Mouse (Mus musculus) gastrocnemius, postnatal 25 days (tissue): ENCODE data around the gene Itga3. TPM values are rescaled to one million over a fixed set of nuclear protein-coding genes. Genes with fewer than 3 reads are reported as not detected.

ENCODE experiments used
- DNase-seq: peaks from one replicate; pipeline ENCODE4 v3.0.0; 2022
- total RNA-seq, 2 experiments: library from RNA; stranded (reverse); gene quantifications; 1 replicate in 1 of 2; 2 replicates in 1 of 2; pipeline ENCODE4 v1.2.3; 2021

The Itga3 gene
- total RNA-seq, 2 experiments from 2014 or later = 2.9 to 5.4 TPM

DNA sequence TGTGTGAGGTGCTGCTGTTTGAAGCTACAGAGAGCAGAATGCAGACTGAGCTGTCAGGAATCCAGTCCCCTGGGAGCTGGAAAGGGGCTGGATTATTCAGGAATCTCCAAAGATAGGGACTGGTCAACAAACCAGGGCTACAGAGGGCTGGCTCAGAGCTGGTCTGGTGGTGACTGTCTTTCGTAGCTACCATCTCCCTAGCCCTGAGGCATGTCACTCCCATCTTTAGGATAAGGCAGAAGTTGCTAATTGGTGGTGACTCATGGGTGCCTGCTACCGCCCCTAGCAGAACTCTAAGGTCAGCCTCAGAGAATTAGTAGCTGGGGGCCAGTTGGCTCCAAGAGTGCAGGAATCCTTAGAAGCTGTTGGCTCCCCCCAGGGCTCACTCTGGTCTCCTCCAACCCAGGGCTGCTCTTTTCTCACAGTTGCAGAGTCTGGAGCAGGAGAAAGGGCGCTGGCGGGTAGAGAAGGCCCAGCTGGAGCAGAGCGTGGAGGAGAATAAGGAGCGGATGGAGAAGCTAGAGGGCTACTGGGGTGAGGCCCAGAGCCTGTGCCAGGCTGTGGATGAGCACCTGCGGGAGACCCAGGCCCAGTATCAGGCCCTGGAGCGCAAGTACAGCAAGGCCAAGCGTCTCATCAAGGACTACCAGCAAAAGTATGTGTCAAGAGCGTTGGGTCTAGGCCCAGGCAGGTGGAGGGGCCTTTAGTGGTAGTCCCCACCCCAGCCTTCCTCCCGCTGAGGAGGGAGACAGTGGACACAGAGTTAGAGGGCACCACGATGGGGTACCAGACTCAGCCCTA is 72.3 kb downstream of the Itga3 start:
- no peak for DNase-seq

DNA sequence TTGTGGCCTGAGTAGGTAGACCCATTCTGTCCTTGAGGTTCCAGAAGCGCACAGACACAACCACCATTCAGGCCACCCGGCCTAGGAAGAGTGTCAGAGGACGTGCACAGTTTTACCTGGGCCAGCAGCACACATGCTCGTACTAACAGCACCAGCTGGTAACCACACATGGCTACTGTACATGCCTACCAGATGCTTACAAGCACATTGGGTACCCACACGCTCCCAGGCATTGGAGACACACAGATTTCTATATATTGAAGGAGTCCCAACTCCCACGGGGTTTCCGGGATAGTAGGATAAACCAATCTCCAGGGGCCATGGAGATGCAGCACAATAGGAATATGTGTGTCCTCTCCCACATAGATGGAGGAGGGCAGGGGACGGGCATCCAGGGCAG is 73.9 kb downstream of the Itga3 start:
- DNase-seq = no peak

DNA sequence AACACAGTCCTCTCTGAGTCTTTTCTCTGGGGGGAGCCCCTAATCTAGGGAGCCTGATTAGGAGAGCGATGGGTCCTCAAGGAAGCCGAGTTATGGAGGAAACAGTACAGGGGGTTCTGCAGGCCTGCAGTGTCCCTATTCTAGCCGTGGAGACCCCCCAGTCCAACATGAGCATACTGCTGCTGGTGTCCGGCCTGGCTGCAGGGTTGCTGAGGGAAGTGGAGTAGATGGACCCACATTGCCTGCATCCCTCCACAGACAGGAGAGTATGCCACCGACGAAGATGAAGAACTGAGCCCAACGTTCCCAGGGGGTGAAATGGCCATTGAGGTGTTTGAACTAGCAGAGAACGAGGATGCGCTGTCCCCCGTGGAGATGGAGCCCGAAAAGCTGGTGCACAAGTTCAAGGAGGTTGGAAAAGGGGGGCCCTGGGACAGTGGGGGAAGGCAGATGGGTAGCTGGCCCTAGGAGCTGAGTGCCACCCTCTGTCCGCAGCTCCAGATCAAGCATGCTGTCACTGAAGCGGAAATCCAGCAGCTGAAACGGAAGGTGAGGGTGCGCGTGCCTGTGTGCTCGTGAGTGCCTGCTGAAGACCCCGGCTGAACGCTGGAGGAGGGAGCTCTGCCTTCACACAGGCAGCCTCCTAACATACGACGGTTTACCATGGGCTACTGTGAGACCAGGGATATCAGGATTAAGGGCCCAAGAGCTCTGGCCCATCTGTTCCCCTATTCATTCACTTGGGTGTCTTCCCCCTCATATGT is 74.8 kb downstream of the Itga3 start:
- no peak for DNase-seq

DNA sequence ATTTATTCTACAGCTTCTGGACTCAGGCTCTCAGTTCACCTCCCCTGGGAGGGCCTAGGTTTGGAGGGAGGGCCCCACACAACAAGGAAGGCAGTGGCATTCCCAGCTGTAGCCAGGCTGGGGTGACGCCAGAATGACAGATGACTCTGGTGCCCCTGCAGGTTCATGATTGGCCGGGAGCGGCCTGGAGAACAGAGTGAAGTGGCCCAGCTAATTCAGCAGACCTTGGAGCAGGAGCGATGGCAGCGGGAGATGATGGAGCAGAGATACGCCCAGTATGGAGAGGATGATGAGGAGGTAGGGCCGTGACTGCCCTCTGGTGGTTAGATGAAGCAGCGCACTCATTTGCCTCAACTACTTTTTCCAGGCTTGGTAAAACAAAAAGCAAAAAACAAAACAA is 75.5 kb downstream of the Itga3 start:
- peak; percentile 63 for DNase-seq

DNA sequence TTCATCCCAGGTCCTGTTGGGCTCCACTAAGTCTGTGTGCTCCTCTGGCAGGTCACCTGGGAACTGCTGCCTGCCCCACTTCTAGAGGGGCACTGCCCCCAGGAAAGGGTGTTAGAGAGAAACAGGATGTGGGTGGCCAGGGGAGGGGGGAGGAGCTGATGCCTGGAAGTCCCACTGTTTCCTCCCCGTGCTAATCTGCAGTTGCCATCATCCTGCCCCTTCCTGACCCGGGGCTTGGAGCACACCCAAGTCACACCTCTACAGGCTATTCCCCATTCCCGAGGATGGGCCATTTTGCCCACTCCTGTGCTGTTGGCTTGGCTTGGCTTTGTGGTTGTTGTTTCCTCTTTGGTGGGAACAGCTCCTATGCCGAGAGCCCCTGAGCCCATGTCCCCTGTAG is 76.1 kb downstream of the Itga3 start:
- peak; percentile 68 for DNase-seq

DNA sequence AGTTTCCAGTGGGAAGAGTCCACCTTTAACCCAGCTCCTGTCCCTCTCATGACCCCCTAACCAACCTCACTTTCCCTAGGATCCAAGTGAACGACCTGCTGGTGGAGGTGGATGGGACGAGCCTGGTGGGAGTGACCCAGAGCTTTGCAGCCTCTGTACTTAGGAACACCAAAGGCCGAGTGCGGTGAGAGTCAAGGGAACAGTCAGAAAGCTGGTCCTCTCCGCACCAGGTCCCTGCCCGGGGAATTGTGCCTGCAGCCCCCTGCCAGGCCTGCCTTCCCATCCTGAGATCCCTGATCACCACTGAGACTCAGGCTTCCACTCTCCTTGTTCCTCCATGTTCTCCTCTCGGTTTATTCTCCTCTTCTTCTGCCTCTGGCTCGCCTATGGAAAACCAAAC is 76.5 kb downstream of the Itga3 start:
- no peak for DNase-seq

DNA sequence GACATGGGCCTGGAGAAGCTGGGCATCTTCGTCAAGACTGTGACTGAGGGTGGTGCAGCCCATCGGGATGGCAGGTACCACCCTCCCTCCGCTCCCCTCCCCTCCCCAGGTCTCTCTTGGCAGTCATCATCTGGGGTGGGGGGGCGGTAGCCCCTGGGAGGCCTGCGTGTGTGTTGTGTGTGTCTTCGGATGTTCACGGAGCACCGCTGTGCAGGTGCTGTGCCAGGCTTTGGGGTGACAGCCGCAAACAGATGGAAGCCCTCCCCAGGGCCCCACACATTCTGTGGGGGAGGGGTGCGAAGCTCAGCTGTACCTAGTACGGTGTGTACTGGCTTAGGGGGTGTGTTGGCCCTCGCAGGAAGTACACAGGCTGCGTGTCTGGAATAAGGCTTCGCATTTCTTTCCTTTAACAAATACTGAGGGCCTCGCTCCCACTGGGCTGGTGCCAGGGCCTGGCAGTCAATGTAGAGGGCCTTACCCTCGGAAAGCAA is 78.5 kb downstream of the Itga3 start:
- peak; percentile 69 for DNase-seq

DNA sequence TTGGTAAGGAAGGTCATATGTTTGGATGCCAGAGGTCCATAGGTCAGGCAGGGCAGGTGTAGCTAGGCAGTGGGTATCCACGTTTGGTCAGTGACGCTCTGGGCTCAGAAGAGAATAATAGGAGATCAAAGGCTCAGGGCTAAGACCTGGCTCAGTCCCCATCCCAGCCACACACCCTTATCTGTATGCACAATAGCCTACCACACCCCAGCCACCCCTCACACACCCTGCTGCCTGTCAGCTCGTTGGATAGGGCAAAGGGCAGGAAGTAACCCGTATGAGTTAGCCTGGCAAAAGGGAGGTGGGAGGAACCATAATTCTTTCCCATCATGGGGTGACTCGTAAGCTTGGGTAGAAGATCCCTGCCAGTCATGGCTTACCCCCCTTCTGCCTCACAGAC is 79.0 kb downstream of the Itga3 start:
- no peak for DNase-seq

DNA sequence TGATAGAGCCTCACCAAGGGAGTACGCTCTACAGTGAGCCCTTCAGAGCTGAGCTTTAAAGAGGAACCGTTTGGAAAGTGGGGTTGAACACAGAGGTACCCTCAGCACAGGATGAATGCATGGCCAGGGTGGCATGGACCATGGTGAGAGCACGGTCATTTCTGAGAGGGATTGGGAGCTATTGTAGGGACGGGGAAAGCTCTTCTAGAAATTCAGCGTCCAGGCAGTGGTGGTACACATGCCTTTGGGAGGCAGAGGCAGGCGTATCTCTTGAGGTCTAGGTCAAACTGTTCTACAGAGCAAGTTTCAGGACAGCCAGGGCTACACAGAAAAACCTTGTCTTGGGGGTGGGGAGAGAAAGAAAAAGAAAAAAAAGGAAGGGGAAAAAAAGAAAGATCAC is 79.6 kb downstream of the Itga3 start:
- DNase-seq = no peak

DNA sequence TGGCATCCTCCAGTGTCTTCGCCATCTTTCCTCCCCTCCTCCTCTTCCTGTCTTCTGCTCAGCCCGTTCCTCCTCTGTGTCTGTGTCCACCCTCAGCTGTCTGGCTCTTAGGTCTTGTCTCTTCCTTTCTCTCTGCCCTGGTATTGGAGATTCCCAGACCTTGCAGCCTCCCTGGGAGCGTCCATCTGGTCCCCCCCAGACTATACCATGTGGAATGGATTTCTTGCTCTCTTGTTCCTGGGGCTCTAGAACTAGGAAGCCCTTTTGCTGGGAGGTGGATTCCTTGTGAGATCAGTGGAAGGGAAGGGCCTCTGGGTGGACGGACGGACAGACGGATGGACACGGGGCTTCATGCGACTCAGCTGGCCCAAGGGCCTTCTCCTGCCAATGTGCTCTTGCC is 80.5 kb downstream of the Itga3 start:
- no peak for DNase-seq

DNA sequence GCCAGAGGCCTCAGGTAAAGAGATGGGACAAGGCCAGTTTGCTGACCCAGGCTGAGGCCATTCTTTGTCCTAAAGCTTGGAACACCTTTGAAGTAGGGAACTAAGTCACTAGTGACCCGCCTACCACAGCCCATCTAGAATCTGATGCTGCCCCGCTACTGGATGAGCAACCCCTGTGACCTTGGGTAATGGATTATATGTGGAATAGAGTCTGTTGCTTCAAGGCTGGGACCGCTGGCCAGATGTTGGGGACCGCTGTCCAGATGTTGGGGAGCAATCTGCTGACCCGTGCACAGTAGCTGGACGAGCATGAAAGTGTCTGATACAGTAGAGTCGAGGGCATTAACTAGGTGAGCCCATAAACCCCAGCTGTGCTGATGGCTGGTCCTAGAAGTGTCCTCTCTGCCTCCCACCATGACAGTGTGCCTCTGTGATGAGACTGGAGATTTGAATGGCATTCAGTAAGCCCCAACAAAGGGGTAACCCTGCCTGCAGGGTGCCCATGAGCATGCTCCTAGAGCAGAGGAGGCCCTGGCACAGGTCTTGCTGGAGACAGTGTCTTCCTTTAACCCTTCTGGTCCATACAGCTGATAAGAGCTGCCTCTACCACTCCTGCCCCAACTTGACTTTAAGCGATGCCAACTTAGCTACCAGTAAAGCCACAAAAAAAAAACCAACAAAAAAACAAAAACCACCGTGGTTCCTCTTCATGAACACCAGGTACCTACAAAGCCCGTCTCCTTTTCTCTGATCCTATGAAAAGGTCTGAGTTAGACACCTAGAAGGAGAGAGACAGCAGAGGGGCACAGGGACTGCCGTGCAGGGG is 81.4 kb downstream of the Itga3 start:
- DNase-seq = no peak

Other genes starting within 250 kb of the Itga3 start
- 1,000 to 10,000 TPM; 1,080 to 1,200 TPM for gene Col1a1, start 140.6 kb downstream of the Itga3 start, total RNA-seq
- not detected for gene Hils1, start 109.2 kb downstream of the Itga3 start, total RNA-seq
- gene Sgca, start 100.5 kb downstream of the Itga3 start, total RNA-seq = 100 to 1,000 TPM; 255 to 276 TPM
- gene Ppp1r9b, start 85.8 kb downstream of the Itga3 start, total RNA-seq = 10 to 100 TPM; 21.8 to 30.0 TPM
- under 1 TPM; 0.61 to 0.80 TPM for gene Samd14, start 66.9 kb downstream of the Itga3 start, total RNA-seq
- gene Pdk2, start 35.4 kb downstream of the Itga3 start, total RNA-seq = 100 to 1,000 TPM; 351 to 396 TPM
- not detected for gene Dlx3, start 43.3 kb upstream of the Itga3 start, total RNA-seq
- gene Dlx4, start 69.5 kb upstream of the Itga3 start, total RNA-seq = not detected
- under 1 TPM; 0.23 to 0.35 TPM for gene Tac4, start 184.7 kb upstream of the Itga3 start, total RNA-seq
- 10 to 100 TPM; 16.9 to 19.6 TPM for gene Kat7, start 233.4 kb upstream of the Itga3 start, total RNA-seq